Mouse (Mus musculus) spleen, embryonic (tissue): Measurements from ENCODE around the gene Gm14308.
"Not testable (repeated sequence)": the region's sequence is repeated elsewhere in the genome, so short reads cannot be mapped to it uniquely, and the experiment has no call there.

Experiments used
- CTCF ChIA-PET: fragments of 350-600 bp; sonication (Branson Sonifier 250); formaldehyde crosslinking; loops from one replicate; lab custom pipeline; 2022; lab: Charles Lee

Gm14308 gene

GRCm38 (mm10) chr2:176636244-176636643 is at the start of gene Gm14308:
Gene Gm14308 (minus strand): TSS chr2:176636344.
- CTCF ChIA-PET, result not testable (repeated sequence)

GRCm38 (mm10) chr2:176670222-176670621 is 34.1 kb upstream of the Gm14308 start, which contains the start of gene Zfp973:
Gene Zfp973 (plus strand): TSS chr2:176670522.
- CTCF ChIA-PET, result not testable (repeated sequence)
